Mouse (Mus musculus) right cerebral cortex, postnatal 4 days (tissue): ENCODE measurements around the gene Snapc1.

Source experiments
- DNase-seq: peaks from one replicate; pipeline ENCODE4 v3.0.0-alpha.2; 2022

The Snapc1 gene

DNA sequence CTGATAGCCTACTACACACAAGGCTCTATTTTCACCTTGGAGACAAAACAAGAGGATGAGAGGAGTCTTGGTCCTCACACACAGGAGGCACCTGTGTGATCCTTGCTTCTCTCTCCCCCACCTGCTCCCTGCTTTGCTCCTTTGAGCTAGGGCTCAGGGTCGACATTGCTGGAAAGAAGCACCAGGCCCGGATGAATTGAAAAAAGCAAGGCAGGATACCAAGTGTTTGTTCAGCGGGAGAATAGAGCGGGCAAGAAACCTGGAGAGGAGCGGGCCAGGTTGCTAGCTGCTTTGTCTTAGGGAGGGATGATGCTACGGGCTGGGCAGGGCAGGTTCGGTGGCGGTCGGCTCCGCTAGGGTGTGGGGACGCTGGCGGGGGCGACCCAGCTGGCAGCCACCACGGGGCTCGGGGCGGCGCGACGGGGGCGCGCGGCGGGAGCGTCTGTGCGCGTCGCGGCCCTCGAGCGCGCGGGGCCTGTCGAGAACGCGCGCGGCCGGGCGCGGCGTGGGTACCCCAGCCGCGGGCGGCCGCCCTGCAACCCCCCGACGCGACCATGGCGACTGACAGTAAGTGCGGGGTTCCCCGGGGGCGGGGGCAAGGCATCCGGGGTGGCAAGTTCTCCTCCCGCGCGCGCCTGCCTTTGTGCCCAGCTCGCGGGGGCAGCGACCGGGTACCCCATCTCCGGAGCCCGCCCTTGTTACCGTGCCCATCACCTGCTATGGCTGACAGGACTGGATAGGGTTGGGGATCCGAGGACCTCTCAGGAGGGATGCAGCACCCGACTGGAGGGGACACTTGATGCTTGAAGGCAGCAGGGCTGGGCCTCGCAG, 33.2 kb downstream of the Snapc1 start, which contains the start of gene Syt16:
TSS of gene Syt16 (plus strand) at position 365 of the 831 bp plus-strand sequence.
- peak; percentile 71 for DNase-seq

DNA sequence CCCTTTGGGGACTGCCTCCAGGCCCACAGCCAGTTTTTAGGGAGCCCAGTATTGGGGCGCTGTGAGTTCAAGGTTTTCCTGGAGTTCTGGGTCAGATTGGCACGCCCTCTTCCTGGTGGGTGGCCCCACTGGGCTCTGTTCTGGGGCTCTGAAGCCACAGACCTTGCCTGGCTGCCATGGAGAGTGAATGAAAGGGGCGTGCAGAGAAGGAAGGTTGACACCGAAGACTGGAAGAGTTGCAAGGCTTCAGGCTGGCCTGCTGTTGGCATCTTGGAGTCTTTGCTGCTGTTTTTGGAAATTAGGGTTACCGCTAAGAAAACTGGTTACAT, 33.8 kb downstream of the Snapc1 start:
- no peak for DNase-seq

GRCm38 (mm10) chr12:74002449-74002848, 38.2 kb downstream of the Snapc1 start:
- DNase-seq: no peak

GRCm38 (mm10) chr12:74009448-74009911, 45.2 kb downstream of the Snapc1 start:
- peak; percentile 25 for DNase-seq

DNA sequence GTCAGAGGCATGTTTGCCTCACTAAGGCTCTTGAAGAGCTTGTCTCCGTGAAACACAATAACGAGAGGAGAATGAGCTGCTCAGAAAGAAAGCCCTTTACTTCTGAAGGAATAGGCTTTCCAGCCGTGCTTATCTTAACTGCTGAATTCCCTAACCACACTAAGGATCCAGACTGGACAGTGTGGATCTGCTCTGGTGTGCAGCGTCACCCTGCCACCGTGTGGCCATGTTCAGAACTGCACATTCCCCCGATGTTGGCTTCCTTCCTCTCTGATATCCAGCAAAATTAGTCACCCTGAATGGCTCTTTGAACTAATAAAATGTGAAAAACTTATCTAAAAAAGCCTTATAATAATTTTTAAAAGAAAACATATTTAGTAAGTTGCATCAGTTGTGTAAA, 49.5 kb downstream of the Snapc1 start:
- peak; percentile 89 for DNase-seq

DNA sequence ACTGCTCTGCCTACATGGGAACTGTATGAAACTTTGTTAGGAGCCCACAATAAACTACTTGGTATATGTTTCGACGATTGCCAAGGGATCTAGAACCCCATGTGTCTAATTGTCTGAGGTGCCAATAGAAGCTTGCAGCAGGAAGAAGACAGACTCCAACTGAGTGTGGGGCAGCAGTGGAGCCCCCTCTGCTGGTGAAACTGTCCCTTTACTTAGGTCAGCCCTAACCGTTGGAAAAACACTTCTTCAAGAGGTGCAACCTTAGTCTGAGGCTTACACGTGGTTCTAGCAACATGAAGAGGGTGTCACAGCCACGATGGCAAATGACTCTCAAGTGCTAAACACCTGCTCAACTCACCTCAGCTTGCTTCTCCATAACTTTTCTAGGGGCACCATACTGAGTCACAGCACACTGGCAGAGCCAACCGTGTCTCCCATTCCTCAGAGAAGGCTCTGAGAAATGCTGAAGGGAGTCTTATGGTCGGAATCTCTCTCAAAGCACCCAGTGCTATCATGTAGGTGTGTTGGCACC, 50.5 kb downstream of the Snapc1 start:
- peak; percentile 32 for DNase-seq

- no peak for DNase-seq
Observed at GRCm38 (mm10) chr12:74015491-74015890, 51.2 kb downstream of the Snapc1 start.

DNA sequence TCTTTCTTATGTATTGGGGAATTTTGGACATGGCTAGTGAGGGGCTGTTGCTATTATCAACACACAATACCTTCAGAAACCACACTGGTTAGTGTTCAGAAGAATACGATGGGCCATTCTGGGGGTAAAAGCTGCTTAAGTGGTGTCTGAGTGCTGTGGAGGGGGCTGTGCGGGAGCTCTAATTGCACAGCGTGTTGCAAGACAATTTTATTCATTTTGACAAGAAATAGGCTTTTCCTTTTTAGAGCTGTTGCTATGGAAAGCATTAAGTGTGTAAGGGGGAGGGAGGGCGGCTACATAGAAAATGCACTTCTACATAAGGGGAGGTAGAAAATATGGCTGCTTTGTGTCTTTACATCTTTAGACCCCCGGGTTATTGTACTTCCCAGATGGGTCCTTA, 59.0 kb downstream of the Snapc1 start:
- no peak for DNase-seq

- no peak for DNase-seq
Observed at GRCm38 (mm10) chr12:74024912-74025311, 60.6 kb downstream of the Snapc1 start.
